Mouse (Mus musculus): ENCODE data around the gene Ssmem1.

Ssmem1 gene

GRCm38 (mm10) chr6:30526586-30527515, 17.2 kb downstream of the Ssmem1 start:
- DNase-seq (ENCODE audit: low read depth): no peak

GRCm38 (mm10) chr6:30528800-30529199, 19.2 kb downstream of the Ssmem1 start:
- no peak for DNase-seq (ENCODE audit: low read depth)

- DNase-seq (ENCODE audit: low read depth): no peak
Measured at GRCm38 (mm10) chr6:30535340-30535739, 25.7 kb downstream of the Ssmem1 start.

- DNase-seq (ENCODE audit: low read depth): no peak
Measured at GRCm38 (mm10) chr6:30538240-30538639, 28.6 kb downstream of the Ssmem1 start.

GRCm38 (mm10) chr6:30538800-30539199, 29.2 kb downstream of the Ssmem1 start:
- DNase-seq (ENCODE audit: low read depth): no peak

- DNase-seq (ENCODE audit: low read depth): no peak
Measured at GRCm38 (mm10) chr6:30541009-30541799, 31.6 kb downstream of the Ssmem1 start, which contains the start of gene Cpa2. TSS of gene Cpa2 (plus strand) at chr6:30541582.

GRCm38 (mm10) chr6:30542277-30542676, 32.6 kb downstream of the Ssmem1 start:
- no peak for DNase-seq (ENCODE audit: low read depth)

- no peak for DNase-seq (ENCODE audit: low read depth)
Measured at GRCm38 (mm10) chr6:30543077-30543476, 33.4 kb downstream of the Ssmem1 start.

GRCm38 (mm10) chr6:30543851-30544250, 34.2 kb downstream of the Ssmem1 start:
- no peak for DNase-seq (ENCODE audit: low read depth)

GRCm38 (mm10) chr6:30545689-30546088, 36.0 kb downstream of the Ssmem1 start:
- DNase-seq (ENCODE audit: low read depth): no peak

- no peak for DNase-seq (ENCODE audit: low read depth)
Measured at GRCm38 (mm10) chr6:30546571-30547273, 37.1 kb downstream of the Ssmem1 start.

- no peak for DNase-seq (ENCODE audit: low read depth)
Measured at GRCm38 (mm10) chr6:30547274-30547645, 37.6 kb downstream of the Ssmem1 start.

GRCm38 (mm10) chr6:30547656-30548306, 38.1 kb downstream of the Ssmem1 start:
- peak; percentile 76 for DNase-seq (ENCODE audit: low read depth)

- DNase-seq (ENCODE audit: low read depth): peak; percentile 75
Measured at GRCm38 (mm10) chr6:30549231-30549761, 39.6 kb downstream of the Ssmem1 start.

- DNase-seq (ENCODE audit: low read depth): no peak
Measured at GRCm38 (mm10) chr6:30550496-30551192, 41.0 kb downstream of the Ssmem1 start.

- DNase-seq (ENCODE audit: low read depth): no peak
Measured at GRCm38 (mm10) chr6:30551193-30551515, 41.5 kb downstream of the Ssmem1 start.

- no peak for DNase-seq (ENCODE audit: low read depth)
Measured at GRCm38 (mm10) chr6:30551644-30552580, 42.3 kb downstream of the Ssmem1 start.

- DNase-seq (ENCODE audit: low read depth): no peak
Measured at GRCm38 (mm10) chr6:30552628-30553027, 43.0 kb downstream of the Ssmem1 start.

- DNase-seq (ENCODE audit: low read depth): no peak
Measured at GRCm38 (mm10) chr6:30553381-30554010, 43.8 kb downstream of the Ssmem1 start.
